Mouse (Mus musculus): ENCODE measurements around the gene Olfr549. TPM values are rescaled to one million over a fixed set of nuclear protein-coding genes. Genes with fewer than 3 reads are reported as not detected.

Gene Olfr549
- total RNA-seq, 2 experiments from 2014 or later = not detected

DNA sequence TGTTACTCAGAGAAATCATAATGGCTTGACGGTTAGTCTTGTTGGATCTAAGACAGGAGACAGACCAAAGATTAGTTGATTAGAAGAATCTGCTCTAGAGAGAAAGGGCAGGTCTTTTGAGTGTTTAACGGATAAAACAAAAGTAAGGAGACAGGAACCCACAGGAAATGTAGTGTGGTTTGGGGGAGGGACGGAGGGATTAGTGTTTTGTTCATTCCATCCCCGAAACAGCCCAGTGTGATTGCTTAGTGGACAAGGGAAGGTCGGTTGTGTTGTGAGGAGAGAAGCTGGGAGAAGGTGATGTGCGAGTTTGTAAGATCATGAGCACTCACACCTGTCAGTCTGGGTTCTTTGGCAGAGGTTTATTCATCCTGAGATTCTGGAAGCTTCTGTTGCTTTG, 26.3 kb downstream of the Olfr549 start:
- intact Hi-C loops (cut with DNase I) = loop anchor here (2.0 kb wide), 1 partner anchor 25 kb away; no protein-coding TSS in a partner anchor

DNA sequence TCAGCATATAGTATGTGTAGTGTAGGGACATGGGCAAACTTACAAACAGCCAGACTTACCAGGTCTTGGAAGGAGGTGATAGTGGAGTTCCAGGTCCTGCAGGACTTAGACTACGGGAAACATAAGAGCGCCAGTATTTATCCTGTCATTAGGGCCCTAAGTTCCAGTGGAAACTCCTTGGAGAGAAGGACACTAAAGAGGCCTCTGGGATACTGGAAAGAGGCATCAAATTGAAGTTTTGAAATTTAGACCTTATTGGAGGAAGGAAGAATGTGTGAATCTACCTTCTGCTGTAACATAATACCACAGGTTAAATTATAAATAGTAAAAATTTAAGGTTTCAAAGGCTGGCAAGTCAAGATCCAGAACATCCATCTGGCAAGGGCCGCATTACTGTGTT, 42.1 kb downstream of the Olfr549 start, which contains the start of gene Olfr551:
TSS of gene Olfr551 (minus strand) at position 101 of the 400 bp plus-strand sequence.
- intact Hi-C loops (cut with DNase I) = no loop called here
- DNase-seq = no peak

More for the DNA sequence above, 26.3 kb downstream of the Olfr549 start:
- no peak for DNase-seq

- DNase-seq = no peak
- intact Hi-C loops (cut with DNase I) = no loop called here
Observed at GRCm38 (mm10) chr7:102597378-102598031, 47.8 kb downstream of the Olfr549 start, which contains the start of gene Olfr552. TSS of gene Olfr552 (plus strand) at chr7:102597770.

Other genes with a start within 250 kb of the Olfr549 start
- 10 to 100 TPM; 12.9 to 15.1 TPM for gene Rrm1, start 108.2 kb upstream of the Olfr549 start, total RNA-seq (2021)
- gene Olfr543, start 68.2 kb upstream of the Olfr549 start, total RNA-seq (2021) = not detected
- not detected for gene Olfr544, start 61.6 kb upstream of the Olfr549 start, total RNA-seq (2021)
- gene Olfr545, start 50.3 kb upstream of the Olfr549 start, total RNA-seq (2021) = not detected
- not detected for gene Olfr547, start 15.1 kb upstream of the Olfr549 start, total RNA-seq (2021)
- gene Olfr548-ps1, start 9.0 kb upstream of the Olfr549 start, total RNA-seq (2021) = not detected
- gene Trim21, start 15.6 kb downstream of the Olfr549 start, total RNA-seq (2021) = 1 to 10 TPM; 1.7 to 2.8 TPM
- under 1 TPM in 1 of 2 experiments, not detected in 1; 0.08 TPM for gene Olfr550, start 21.6 kb downstream of the Olfr549 start, total RNA-seq (2021)
- not detected for gene Olfr551, start 42.0 kb downstream of the Olfr549 start, total RNA-seq (2021)
- gene Olfr552, start 47.9 kb downstream of the Olfr549 start, total RNA-seq (2021) = under 1 TPM in 1 of 2 experiments, not detected in 1; 0.10 TPM
- not detected for gene Olfr553, start 68.3 kb downstream of the Olfr549 start, total RNA-seq (2021)
- gene Olfr554, start 88.6 kb downstream of the Olfr549 start, total RNA-seq (2021) = not detected
- gene Olfr555, start 109.0 kb downstream of the Olfr549 start, total RNA-seq (2021) = not detected
- not detected for gene Olfr556, start 115.0 kb downstream of the Olfr549 start, total RNA-seq (2021)
- gene Trim68, start 137.5 kb downstream of the Olfr549 start, total RNA-seq (2021) = 1 to 10 TPM; 3.6 to 4.2 TPM
- gene Olfr557, start 146.0 kb downstream of the Olfr549 start, total RNA-seq (2021) = not detected
- gene Olfr558, start 152.3 kb downstream of the Olfr549 start, total RNA-seq (2021) = 1 to 10 TPM; 1.5 to 1.7 TPM
- gene Olfr33, start 169.2 kb downstream of the Olfr549 start, total RNA-seq (2021) = not detected
- gene Olfr559, start 177.6 kb downstream of the Olfr549 start, total RNA-seq (2021) = not detected
- under 1 TPM in 1 of 2 experiments, not detected in 1; 0.17 TPM for gene Olfr560, start 209.5 kb downstream of the Olfr549 start, total RNA-seq (2021)
- under 1 TPM; 0.47 to 0.54 TPM for gene Olfr78, start 209.6 kb downstream of the Olfr549 start, total RNA-seq (2021)
- gene Olfr561, start 221.4 kb downstream of the Olfr549 start, total RNA-seq (2021) = not detected